Mouse (Mus musculus) myocyte (in vitro differentiated cells): ENCODE measurements around the gene E030018B13Rik. TPM values are rescaled to one million over a fixed set of nuclear protein-coding genes. Genes with fewer than 3 reads are reported as not detected.
A peak's percentile ranks its signal among the peaks of the same experiment; 100 is the strongest.

Source experiments
- H3K27me3 ChIP-seq: one replicate; pipeline ENCODE4 v1.6.1; 2011; ENCODE audit not compliant: control insufficient read depth, insufficient read depth, insufficient read length
- H3K36me3 ChIP-seq: one replicate; pipeline ENCODE4 v1.6.1; 2011; ENCODE audit not compliant: control insufficient read depth, insufficient read depth
- H3K4me2 ChIP-seq: one replicate; pipeline ENCODE4 v1.6.1; 2011; ENCODE audit warnings: low read depth, control low read depth
- H3K4me3 ChIP-seq: one replicate; pipeline ENCODE4 v1.5.1; 2011; ENCODE audit warnings: mild to moderate bottlenecking, control low read depth, moderate library complexity
- H3K79me2 ChIP-seq: one replicate; pipeline ENCODE4 v1.6.1; 2011; ENCODE audit not compliant: control insufficient read depth, insufficient read depth
- H3ac ChIP-seq: one replicate; pipeline ENCODE4 v1.6.1; 2011; ENCODE audit not compliant: control insufficient read depth, insufficient read length
- CEBPB ChIP-seq: IDR thresholded peaks from 2 replicates; pipeline ENCODE4 v1.6.1; 2011; ENCODE audit warnings: mild to moderate bottlenecking, moderate library complexity; ENCODE audit not compliant: poor library complexity, insufficient read depth, severe bottlenecking
- E2F4 ChIP-seq: IDR thresholded peaks from one replicate; pipeline ENCODE4 v1.6.1; 2011; ENCODE audit warnings: mild to moderate bottlenecking, control low read depth, moderate library complexity; ENCODE audit not compliant: insufficient read depth
- MAX ChIP-seq: IDR thresholded peaks from one replicate; pipeline ENCODE4 v1.6.1; 2011; ENCODE audit warnings: low read depth, mild to moderate bottlenecking, control low read depth
- MYOD1 ChIP-seq, 3 experiments: IDR thresholded peaks; one replicate each; pipeline ENCODE4 v1.6.1; 2011; ENCODE audit warnings: control low read depth in 2 of 3, low read depth in 2 of 3, mild to moderate bottlenecking in 2 of 3, moderate library complexity in 1 of 3; ENCODE audit not compliant: insufficient read length in 2 of 3, control insufficient read depth in 1 of 3
- MYOG ChIP-seq, 3 experiments: IDR thresholded peaks; one replicate each; pipeline ENCODE4 v1.6.1; 2011; ENCODE audit warnings: control low read depth in 2 of 3, low read depth in 2 of 3, mild to moderate bottlenecking in 2 of 3; ENCODE audit not compliant: insufficient read length in 2 of 3, control insufficient read depth in 1 of 3, insufficient read depth in 1 of 3
- POLR2A ChIP-seq: IDR thresholded peaks from one replicate; pipeline ENCODE4 v1.6.1; 2011; ENCODE audit warnings: low read depth, mild to moderate bottlenecking, control low read depth, moderate library complexity; ENCODE audit not compliant: insufficient read length
- POLR2AphosphoS2 ChIP-seq: IDR thresholded peaks from one replicate; pipeline ENCODE4 v1.6.1; 2011; ENCODE audit warnings: low read depth, control low read depth; ENCODE audit not compliant: insufficient read length
- REST ChIP-seq: IDR thresholded peaks from one replicate; pipeline ENCODE4 v1.6.1; 2011; ENCODE audit warnings: mild to moderate bottlenecking, control low read depth, moderate library complexity; ENCODE audit not compliant: insufficient read depth, insufficient read length
- SRF ChIP-seq: IDR thresholded peaks from one replicate; pipeline ENCODE4 v1.6.1; 2011; ENCODE audit warnings: low read depth; ENCODE audit not compliant: control insufficient read depth, insufficient read length
- TCF12 ChIP-seq: IDR thresholded peaks from one replicate; pipeline ENCODE4 v1.6.1; 2011; ENCODE audit warnings: mild to moderate bottlenecking, control low read depth; ENCODE audit not compliant: poor library complexity, insufficient read depth, severe bottlenecking
- TCF3 ChIP-seq: IDR thresholded peaks from one replicate; pipeline ENCODE4 v1.6.1; 2011; ENCODE audit warnings: low read depth, control low read depth; ENCODE audit not compliant: insufficient read length
- USF1 ChIP-seq: IDR thresholded peaks from one replicate; pipeline ENCODE4 v1.6.1; 2011; ENCODE audit warnings: low read depth, mild to moderate bottlenecking, control low read depth, moderate library complexity
- polyA plus RNA-seq: library from polyadenylated mRNA; unstranded; fragments of >200 nt; fragmentation: generic; extraction: Trizol; gene quantifications from one replicate; pipeline ENCODE4 v1.2.1, GENCODE M21; 2012; ENCODE audit warnings: missing spikeins

Gene E030018B13Rik
- polyA plus RNA-seq, 1 experiment: 0.17 TPM

- H3K4me2 ChIP-seq: peak overlapping the region; percentile 89
- H3K27me3 ChIP-seq: no peaks in the 10 kb centered on the region
- peaks cover 24% of the 10 kb centered on the region for H3K79me2 ChIP-seq
- H3ac ChIP-seq: peak overlapping the region; percentile 99
- H3K4me3 ChIP-seq: peak overlapping the region; percentile 88
- TF ChIP-seq POLR2AphosphoS2 (peak; percentile 64), MYOG (IDR thresholded peaks at IDR 0.05; ENCODE audit: control insufficient read depth in 1 of 3, insufficient read depth in 1 of 3, insufficient read length in 2 of 3, low read depth in 2 of 3) (peak in 2 of 3 experiments; percentile 23 to 77), TCF3 (no peak), POLR2A (peak; percentile 55), CEBPB (no peak), MAX (no peak), USF1 (no peak), E2F4 (no peak), MYOD1 (IDR thresholded peaks at IDR 0.05; ENCODE audit: control insufficient read depth in 1 of 3, insufficient read length in 2 of 3, low read depth in 2 of 3) (peak in 2 of 3 experiments; percentile 49 to 81), TCF12 (no peak), SRF (no peak)
- no peaks in the 10 kb centered on the region for H3K36me3 ChIP-seq
These were observed 22.8 kb downstream of the E030018B13Rik start for GRCm38 (mm10) chr7:63939397-63939951.

GRCm38 (mm10) chr7:63940321-63940720 lies 23.7 kb downstream of the E030018B13Rik start:
- Histone ChIP-seq H3K4me3 (peak overlapping the region; percentile 88), H3K4me2 (peak overlapping the region; percentile 89), H3K27me3 (no peaks in the 10 kb centered on the region), H3K36me3 (no peaks in the 10 kb centered on the region), H3K79me2 (peaks cover 16% of the 10 kb centered on the region), H3ac (no peak overlapping the region)
- TF ChIP-seq POLR2AphosphoS2: no peak
- no peak for TF ChIP-seq TCF12
- no peak for TF ChIP-seq E2F4
- no peak for TF ChIP-seq REST
- TF ChIP-seq CEBPB: 0 out of 2 replicates have a peak, but pooled peaks have one; percentile 39
- no peak for TF ChIP-seq MYOG (IDR thresholded peaks at IDR 0.05; ENCODE audit: control insufficient read depth in 1 of 3, insufficient read depth in 1 of 3, insufficient read length in 2 of 3, low read depth in 2 of 3)
- no peak for TF ChIP-seq TCF3
- TF ChIP-seq USF1: no peak
- TF ChIP-seq MAX: peak; percentile 32
- TF ChIP-seq POLR2A: no peak
- TF ChIP-seq MYOD1 (IDR thresholded peaks at IDR 0.05; ENCODE audit: control insufficient read depth in 1 of 3, insufficient read length in 2 of 3, low read depth in 2 of 3): no peak
- TF ChIP-seq SRF: no peak

GRCm38 (mm10) chr7:63941050-63941449 lies 24.4 kb downstream of the E030018B13Rik start:
- no peaks in the 10 kb centered on the region for H3K36me3 ChIP-seq
- H3K27me3 ChIP-seq: no peaks in the 10 kb centered on the region
- no peak overlapping the region for H3K4me2 ChIP-seq
- H3ac ChIP-seq: no peak overlapping the region
- H3K79me2 ChIP-seq: peaks cover 9% of the 10 kb centered on the region
- TF ChIP-seq TCF12: no peak
- no peak for TF ChIP-seq E2F4
- TF ChIP-seq TCF3: no peak
- no peak for TF ChIP-seq REST
- no peak for TF ChIP-seq USF1
- no peak for TF ChIP-seq SRF
- TF ChIP-seq CEBPB: no peak
- no peak for TF ChIP-seq POLR2A
- TF ChIP-seq MYOG (IDR thresholded peaks at IDR 0.05; ENCODE audit: control insufficient read depth in 1 of 3, insufficient read depth in 1 of 3, insufficient read length in 2 of 3, low read depth in 2 of 3): no peak
- TF ChIP-seq MAX: no peak
- no peak for TF ChIP-seq POLR2AphosphoS2
- no peak for TF ChIP-seq MYOD1 (IDR thresholded peaks at IDR 0.05; ENCODE audit: control insufficient read depth in 1 of 3, insufficient read length in 2 of 3, low read depth in 2 of 3)
- no peak overlapping the region for H3K4me3 ChIP-seq

GRCm38 (mm10) chr7:63941501-63941900 lies 24.8 kb downstream of the E030018B13Rik start:
- H3ac ChIP-seq: no peak overlapping the region
- H3K27me3 ChIP-seq: no peaks in the 10 kb centered on the region
- no peak overlapping the region for H3K4me3 ChIP-seq
- no peak for TF ChIP-seq SRF
- no peak for TF ChIP-seq REST
- no peak for TF ChIP-seq MAX
- no peak for TF ChIP-seq POLR2AphosphoS2
- TF ChIP-seq POLR2A: no peak
- no peak for TF ChIP-seq MYOD1 (IDR thresholded peaks at IDR 0.05; ENCODE audit: control insufficient read depth in 1 of 3, insufficient read length in 2 of 3, low read depth in 2 of 3)
- TF ChIP-seq E2F4: no peak
- TF ChIP-seq TCF12: no peak
- TF ChIP-seq CEBPB: no peak
- no peak for TF ChIP-seq TCF3
- TF ChIP-seq MYOG (IDR thresholded peaks at IDR 0.05; ENCODE audit: control insufficient read depth in 1 of 3, insufficient read depth in 1 of 3, insufficient read length in 2 of 3, low read depth in 2 of 3): no peak
- no peak for TF ChIP-seq USF1
- no peaks in the 10 kb centered on the region for H3K36me3 ChIP-seq
- H3K79me2 ChIP-seq: peaks cover 5% of the 10 kb centered on the region
- no peak overlapping the region for H3K4me2 ChIP-seq
